Mouse (Mus musculus) lung, adult 2 months (tissue): ENCODE measurements around the gene Ncl. TPM values are rescaled to one million over a fixed set of nuclear protein-coding genes. Genes with fewer than 3 reads are reported as not detected.
A peak's percentile ranks its signal among the peaks of the same experiment; 100 is the strongest.

Experiments
- DNase-seq: peaks from one replicate; pipeline ENCODE4 v3.0.0; 2022
- H3K4me1 ChIP-seq: fragments of 200-500 bp; 2 replicates; pipeline ENCODE4 v1.6.1; 2011; ENCODE audit warnings: low read length; ENCODE audit not compliant: control insufficient read depth, insufficient read depth
- H3K4me3 ChIP-seq: fragments of 200-500 bp; replicated peaks from 2 replicates; pipeline ENCODE3; 2011; ENCODE audit warnings: low read depth, mild to moderate bottlenecking, control low read depth, low read length; ENCODE audit errors: extremely low read depth
- CTCF ChIP-seq: fragments of 200-500 bp; IDR thresholded peaks from 2 replicates; pipeline ENCODE4 v1.5.1; 2011; ENCODE audit warnings: mild to moderate bottlenecking, low read length, control low read depth; ENCODE audit not compliant: insufficient read depth
- POLR2A ChIP-seq: fragments of 200-500 bp; IDR thresholded peaks from 2 replicates; pipeline ENCODE4 v1.6.1; 2011; ENCODE audit warnings: low read depth, mild to moderate bottlenecking, control low read depth, low read length, borderline replicate concordance; ENCODE audit errors: extremely low read depth
- WGBS: fragments of 180-500 bp; shearing (Covaris S2); methylation state at CpG from one replicate; pipeline ENCODE4 v1.1.7; 2018; 5-methylcytosine and 5-hydroxymethylcytosine counted together
- polyA plus RNA-seq: library from polyadenylated mRNA; depleted of rRNA; stranded (reverse); fragments of >200 nt; gene quantifications from 2 replicates; pipeline ENCODE4 v1.2.3, GENCODE M21; 2012

Ncl gene
- polyA plus RNA-seq, 1 experiment = 8.1 TPM

DNA sequence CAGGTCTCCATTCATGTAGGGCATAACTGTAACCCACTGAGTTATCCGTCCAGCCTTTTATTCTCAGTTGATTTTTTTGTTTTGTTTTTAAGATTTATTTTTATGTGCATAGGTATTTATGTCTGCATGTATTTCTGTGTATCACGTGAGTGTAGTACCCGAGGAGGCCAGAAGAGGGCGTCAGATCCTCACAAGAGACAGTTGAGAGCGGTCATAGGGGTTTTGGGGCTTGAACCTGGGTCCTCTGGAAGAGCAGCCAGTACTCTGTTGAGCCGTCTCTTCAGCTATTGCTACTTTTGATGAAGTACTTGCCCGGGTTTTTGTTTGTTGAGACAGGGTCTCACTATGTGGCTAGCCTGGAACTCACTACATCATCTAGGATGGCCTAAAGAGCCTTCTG is 36.7 kb upstream of the Ncl start:
- no peak overlapping the region for H3K4me3 ChIP-seq
- no peak for TF ChIP-seq CTCF
- TF ChIP-seq POLR2A = no peak
- WGBS = 79% methylated on average over 7 of the region's 7 CpGs
- no peak for DNase-seq
- peaks cover 10% of the 10 kb centered on the region for H3K4me1 ChIP-seq

DNA sequence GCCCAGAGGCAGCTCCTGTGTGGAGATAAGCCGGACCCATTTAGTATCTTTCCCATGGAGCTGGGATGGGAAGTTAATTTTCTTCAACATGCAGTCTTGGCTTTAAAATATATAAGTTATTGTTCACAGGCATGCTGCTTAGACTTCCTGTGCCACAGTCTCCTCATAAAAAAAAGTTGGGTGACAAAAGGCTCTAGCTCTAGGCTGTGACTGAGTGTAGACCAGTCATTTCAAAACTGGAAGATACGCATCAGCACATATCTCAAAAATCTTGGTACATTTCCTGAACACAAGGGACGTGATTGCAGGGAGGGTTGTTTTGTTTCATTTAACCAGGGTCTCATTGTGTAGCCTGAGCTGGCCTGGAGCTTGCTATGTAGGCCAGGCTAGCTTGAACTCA is 35.0 kb upstream of the Ncl start:
- DNase-seq = no peak
- 52% methylated on average over 3 of the region's 3 CpGs for WGBS
- Histone ChIP-seq H3K4me3 (no peak overlapping the region), H3K4me1 (peaks cover 10% of the 10 kb centered on the region)
- TF ChIP-seq CTCF = no peak
- TF ChIP-seq POLR2A = no peak

DNA sequence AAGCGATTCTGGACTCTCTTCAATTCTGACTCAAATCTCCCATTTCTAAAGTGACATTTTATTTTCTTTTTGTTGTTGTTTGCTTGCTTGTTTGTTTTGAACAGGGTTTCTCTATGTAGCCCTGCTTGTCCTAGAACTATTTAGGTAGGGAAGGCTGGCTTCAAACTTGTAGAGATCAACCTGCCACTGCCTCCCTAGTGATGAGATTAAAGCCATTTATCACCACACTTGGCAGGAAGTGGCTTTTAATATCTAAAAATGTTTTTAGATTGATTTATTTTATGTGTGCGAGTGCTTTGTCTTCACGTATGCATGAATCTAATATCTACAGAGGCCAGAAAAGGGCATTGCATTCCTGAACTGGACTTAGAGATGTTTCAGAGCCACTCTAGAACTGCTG is 34.0 kb upstream of the Ncl start:
- Histone ChIP-seq H3K4me3 (no peak overlapping the region), H3K4me1 (peaks cover 7% of the 10 kb centered on the region)
- no peak for DNase-seq
- WGBS = 61% methylated on average over 3 of the region's 3 CpGs
- TF ChIP-seq POLR2A = no peak
- no peak for TF ChIP-seq CTCF

DNA sequence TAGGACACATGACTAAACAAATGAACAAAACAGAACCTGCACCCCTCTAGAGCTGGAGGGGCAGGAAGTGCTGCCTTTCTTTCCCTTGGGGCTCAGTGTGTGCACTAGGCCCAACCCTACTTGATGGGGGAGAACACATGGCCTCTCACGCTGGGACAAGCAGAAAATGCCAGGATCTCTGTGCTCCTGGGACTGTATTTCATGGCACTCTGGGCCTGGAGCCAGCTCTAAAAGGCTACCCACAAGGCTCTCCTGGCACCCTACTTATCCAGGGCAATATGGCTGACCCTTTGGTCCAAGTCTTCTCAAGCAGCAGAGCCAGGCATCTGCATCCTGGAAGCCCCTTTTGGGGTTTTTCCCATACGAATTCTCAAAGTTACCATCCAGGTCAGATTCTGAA is 32.2 kb upstream of the Ncl start:
- Histone ChIP-seq H3K4me1 (no peaks in the 10 kb centered on the region; the same call in 1 of the 2 replicates), H3K4me3 (no peak overlapping the region)
- no peak for DNase-seq
- TF ChIP-seq CTCF = no peak
- TF ChIP-seq POLR2A = no peak
- 80% methylated on average over 2 of the region's 2 CpGs for WGBS

DNA sequence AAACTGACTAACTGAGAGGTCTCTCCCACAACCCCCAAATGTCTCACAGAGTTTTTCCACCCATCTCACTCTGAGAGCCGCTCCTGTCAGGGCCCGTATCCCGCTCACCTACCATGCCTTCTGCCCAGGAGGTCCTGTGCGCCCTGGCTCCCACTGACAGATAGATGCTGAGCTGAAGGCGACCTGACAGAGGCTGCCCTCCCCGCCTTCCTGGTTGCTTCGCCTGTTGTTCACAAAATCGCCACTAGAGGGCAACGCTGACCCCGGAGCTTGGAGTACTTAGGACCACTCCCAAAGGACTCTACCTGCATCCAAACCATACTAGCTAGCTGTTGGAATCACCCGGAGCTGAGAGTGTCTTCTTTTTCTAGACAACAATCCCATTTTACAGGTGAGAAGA is 30.0 kb upstream of the Ncl start:
- no peak for TF ChIP-seq POLR2A
- peak; percentile 88 for TF ChIP-seq CTCF
- Histone ChIP-seq H3K4me1 (no peaks in the 10 kb centered on the region), H3K4me3 (no peak overlapping the region)
- DNase-seq = peak; percentile 74
- WGBS = 4% methylated on average over 11 of the region's 11 CpGs

DNA sequence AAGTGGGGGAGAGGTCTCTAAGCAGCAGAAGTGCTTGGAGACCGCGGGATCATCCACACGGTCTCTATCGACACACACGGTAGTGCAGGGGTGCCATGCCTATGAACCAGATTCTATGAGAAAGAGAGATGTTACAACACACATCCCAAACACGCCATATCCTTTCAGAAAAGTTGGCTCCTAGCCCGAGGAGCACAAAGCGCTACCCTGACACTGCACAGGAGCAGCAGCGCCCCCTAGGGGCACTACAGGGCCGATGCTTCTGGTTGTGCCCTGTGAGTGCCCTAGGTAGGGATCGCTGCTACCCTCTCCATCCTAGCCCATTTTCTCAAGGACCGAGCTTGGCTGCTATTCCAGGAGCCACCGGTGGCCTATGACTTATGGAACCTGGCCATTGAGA is 21.8 kb upstream of the Ncl start:
- Histone ChIP-seq H3K4me3 (peak overlapping the region; percentile 35), H3K4me1 (peaks cover 2% of the 10 kb centered on the region; the same call in 1 of the 2 replicates)
- peak; percentile 46 for DNase-seq
- 17% methylated on average over 13 of the region's 13 CpGs for WGBS
- TF ChIP-seq CTCF = peak; percentile 86
- no peak for TF ChIP-seq POLR2A

DNA sequence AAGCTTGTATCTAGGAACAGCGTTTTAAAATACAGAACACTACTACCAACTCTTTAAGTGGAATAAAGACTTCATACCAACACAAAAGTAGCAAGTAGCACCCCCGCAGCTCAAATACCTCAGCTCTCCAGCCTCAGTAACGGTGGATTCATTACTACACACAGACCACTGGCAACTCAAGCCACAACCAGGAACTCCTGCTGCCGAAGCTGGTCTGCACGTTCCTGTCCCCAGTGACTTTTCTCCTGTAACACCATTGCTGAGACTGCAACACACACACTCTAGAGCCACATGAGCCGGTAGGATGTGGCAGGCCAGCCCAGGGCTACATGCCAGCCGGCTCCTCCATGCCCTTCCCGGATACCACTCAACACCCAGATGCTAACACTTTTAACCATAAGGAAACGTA is 20.0 kb upstream of the Ncl start:
- WGBS = 45% methylated on average over 9 of the region's 9 CpGs
- TF ChIP-seq CTCF = no peak
- Histone ChIP-seq H3K4me1 (peaks cover 2% of the 10 kb centered on the region; the same call in 1 of the 2 replicates), H3K4me3 (no peak overlapping the region)
- no peak for DNase-seq

DNA sequence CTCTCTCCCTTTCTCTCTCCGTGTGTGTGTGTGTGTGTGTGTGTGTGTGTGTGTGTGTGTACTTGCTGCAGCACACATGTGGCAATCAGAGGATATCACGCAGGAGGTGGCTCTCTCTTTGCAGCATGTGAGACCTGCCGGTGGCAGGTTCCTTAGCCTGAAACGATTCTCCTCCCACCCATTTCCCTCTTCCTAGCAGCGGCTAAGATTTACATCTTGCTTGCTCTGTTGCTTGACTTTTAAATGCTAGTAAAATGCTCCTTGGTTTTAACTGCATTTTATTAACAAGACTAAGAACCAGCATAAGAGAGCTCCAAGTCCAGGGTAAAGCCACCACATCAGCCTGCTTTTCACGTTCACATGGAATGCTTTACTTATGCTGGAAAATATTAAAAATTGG is 19.5 kb upstream of the Ncl start:
- no peak overlapping the region for H3K4me3 ChIP-seq
- 27% methylated on average over 6 of the region's 6 CpGs for WGBS
- peaks cover 2% of the 10 kb centered on the region; the same call in 1 of the 2 replicates for H3K4me1 ChIP-seq
- no peak for DNase-seq
- TF ChIP-seq POLR2A (no peak), CTCF (no peak)

DNA sequence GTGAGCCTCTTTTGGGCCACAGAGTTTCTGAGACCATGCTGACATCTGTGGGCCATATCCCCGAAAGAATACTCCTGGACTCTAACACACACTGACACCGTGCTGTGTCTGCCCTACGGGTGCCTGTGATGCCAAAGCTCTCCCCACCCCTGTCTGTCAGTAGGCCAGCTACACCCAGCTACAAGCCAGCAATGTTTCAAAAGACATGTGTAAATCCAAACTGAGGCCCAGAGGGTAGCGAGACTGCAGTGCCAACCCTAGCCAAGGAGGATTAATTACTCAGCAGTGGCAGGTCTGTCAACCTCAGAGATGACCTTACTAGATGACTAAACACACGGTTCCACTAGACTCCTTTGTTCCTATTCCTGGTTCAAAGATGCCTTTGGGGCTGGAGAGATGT is 17.2 kb upstream of the Ncl start:
- 72% methylated on average over 5 of the region's 5 CpGs for WGBS
- Histone ChIP-seq H3K4me3 (no peak overlapping the region), H3K4me1 (peaks cover 2% of the 10 kb centered on the region; the same call in 1 of the 2 replicates)
- no peak for TF ChIP-seq POLR2A
- TF ChIP-seq CTCF = no peak
- DNase-seq = no peak

DNA sequence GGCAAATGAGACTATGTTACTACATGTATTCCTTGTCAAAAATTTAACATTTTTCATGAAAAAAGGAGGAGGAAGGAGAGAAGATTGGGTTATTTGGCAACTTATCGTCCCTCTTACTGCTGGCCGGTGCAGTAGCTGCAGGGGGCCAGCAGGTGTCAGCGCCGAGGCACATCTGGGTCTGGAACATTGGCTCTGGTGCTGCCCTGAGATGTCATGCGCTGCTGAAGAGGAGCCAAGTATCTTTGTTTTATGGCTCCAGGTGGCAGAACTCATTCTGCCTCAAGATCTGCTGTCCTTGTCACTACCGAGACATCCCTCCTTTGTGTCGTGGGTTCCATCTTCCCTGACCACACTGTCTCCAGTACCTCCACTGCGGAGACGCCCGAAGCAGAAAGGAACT is 12.8 kb upstream of the Ncl start:
- peak; percentile 39 for DNase-seq
- no peak overlapping the region for H3K4me3 ChIP-seq
- no peaks in the 10 kb centered on the region for H3K4me1 ChIP-seq
- WGBS = 40% methylated on average over 10 of the region's 10 CpGs
- no peak for TF ChIP-seq POLR2A
- peak; percentile 86 for TF ChIP-seq CTCF
